Mouse (Mus musculus) stomach, embryonic 16.5 days (tissue): ENCODE data around the gene Ccr1l1. TPM values are rescaled to one million over a fixed set of nuclear protein-coding genes. Genes with fewer than 3 reads are reported as not detected.

ENCODE experiments used
- ATAC-seq: fragments of 200-750 bp; cut with Nextera tagmentation; 2 replicates; pipeline ENCODE4 v1.8.0; 2017; ENCODE audit warnings: moderate number of reproducible peaks, moderate TSS enrichment; ENCODE audit not compliant: insufficient read depth, low FRiP score
- H3K27ac ChIP-seq: fragments of 300-500 bp; sonication (generic); 2 replicates; pipeline ENCODE4 v1.5.1; 2014; ENCODE audit warnings: low read length
- H3K27me3 ChIP-seq: fragments of 300-500 bp; sonication (generic); 2 replicates; pipeline ENCODE4 v1.6.1; 2014; ENCODE audit warnings: low read length, control low read depth, mixed read lengths; ENCODE audit not compliant: control insufficient read depth, insufficient read depth
- H3K36me3 ChIP-seq: fragments of 300-500 bp; sonication (generic); 2 replicates; pipeline ENCODE4 v1.6.1; 2014; ENCODE audit warnings: low read length; ENCODE audit not compliant: control insufficient read depth, insufficient read depth
- H3K4me1 ChIP-seq: fragments of 300-500 bp; sonication (generic); 2 replicates; pipeline ENCODE4 v1.6.1; 2014; ENCODE audit warnings: low read length, control low read depth, mixed read lengths; ENCODE audit not compliant: control insufficient read depth, insufficient read depth
- H3K4me2 ChIP-seq: fragments of 300-500 bp; sonication (generic); 2 replicates; pipeline ENCODE4 v1.6.1; 2014; ENCODE audit warnings: low read depth, low read length, mixed read lengths
- H3K4me3 ChIP-seq: fragments of 300-500 bp; sonication (generic); replicated peaks from 2 replicates; pipeline ENCODE4 v1.5.1; 2014; ENCODE audit warnings: mild to moderate bottlenecking, low read length
- H3K9ac ChIP-seq: fragments of 300-500 bp; sonication (generic); 2 replicates; pipeline ENCODE4 v1.6.1; 2014; ENCODE audit warnings: low read length
- H3K9me3 ChIP-seq: fragments of 300-500 bp; sonication (generic); replicated peaks from 2 replicates; pipeline ENCODE4 v1.6.1; 2016; ENCODE audit warnings: low read length, control low read depth; ENCODE audit not compliant: control insufficient read depth
- WGBS: fragments of 180-500 bp; shearing (Covaris S2); extraction: QIAGEN DNeasy Blood & Tissue Kit; methylation state at CpG from one replicate; pipeline ENCODE4 v1.1.7; 2014; 5-methylcytosine and 5-hydroxymethylcytosine counted together
- polyA plus RNA-seq: library from polyadenylated mRNA; unstranded; fragments of >200 nt; fragmentation: Nextera tagmentation; extraction: Ambion mirVana; gene quantifications from 2 replicates; pipeline ENCODE4 v1.2.1, GENCODE M21; 2015

The Ccr1l1 gene
- polyA plus RNA-seq, 1 experiment from 2014 or later: not detected

DNA sequence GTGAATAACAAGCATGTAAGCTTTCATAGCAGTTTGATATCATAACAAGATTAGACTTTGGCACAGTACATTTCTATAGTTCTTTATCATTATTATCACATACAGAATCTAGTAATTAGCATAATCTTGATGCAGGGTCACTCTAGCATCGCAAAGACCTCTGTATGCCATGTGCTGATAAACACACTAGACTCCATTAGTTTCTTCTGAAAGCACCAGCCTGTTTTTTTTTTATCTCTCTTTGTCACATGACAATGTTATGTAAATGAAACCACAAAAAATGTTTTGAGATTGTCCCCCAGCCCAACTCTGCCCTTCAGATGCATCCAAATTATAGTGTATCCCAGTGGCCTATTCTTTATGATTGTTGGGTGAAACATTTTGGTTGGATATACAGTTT is 30.4 kb downstream of the Ccr1l1 start:
- WGBS: 70% methylated on average over 1 of the region's 1 CpGs
- H3K9me3 ChIP-seq: no peaks in the 10 kb centered on the region
- no peak overlapping the region for H3K27ac ChIP-seq
- no peak overlapping the region for H3K4me3 ChIP-seq
- H3K4me2 ChIP-seq: no peak overlapping the region
- no peak overlapping the region for H3K9ac ChIP-seq
- no peaks in the 10 kb centered on the region for H3K36me3 ChIP-seq
- no peaks in the 10 kb centered on the region for H3K4me1 ChIP-seq
- no peak for ATAC-seq
- H3K27me3 ChIP-seq: no peaks in the 10 kb centered on the region

DNA sequence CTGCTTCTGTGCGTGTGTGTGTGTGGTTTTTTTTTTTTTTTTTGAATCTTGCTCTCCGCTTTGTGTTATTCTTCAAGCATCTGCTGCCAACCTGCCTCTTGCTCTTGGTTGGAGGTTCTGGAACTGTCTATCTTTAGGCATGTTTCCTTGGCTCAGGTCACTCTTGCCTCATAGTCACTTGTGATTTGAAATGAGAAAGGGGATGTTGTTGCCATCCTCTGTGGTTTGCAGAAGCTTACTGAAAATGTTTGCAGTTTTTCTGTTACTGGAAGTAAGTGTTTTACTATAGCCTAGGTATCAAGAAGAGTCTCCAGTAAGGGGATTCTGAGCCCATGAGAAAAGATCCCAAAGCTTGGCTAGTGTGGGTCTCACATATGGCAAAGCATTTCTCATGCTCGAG is 36.2 kb downstream of the Ccr1l1 start:
- no peaks in the 10 kb centered on the region for H3K9me3 ChIP-seq
- no peak overlapping the region for H3K4me2 ChIP-seq
- H3K36me3 ChIP-seq: no peaks in the 10 kb centered on the region
- ATAC-seq: no peak
- no peaks in the 10 kb centered on the region for H3K27me3 ChIP-seq
- WGBS: 82% methylated on average over 3 of the region's 3 CpGs
- no peak overlapping the region for H3K4me3 ChIP-seq
- no peaks in the 10 kb centered on the region for H3K4me1 ChIP-seq
- no peak overlapping the region for H3K9ac ChIP-seq
- H3K27ac ChIP-seq: no peak overlapping the region

GRCm38 (mm10) chr9:123941316-123941715 is 36.9 kb downstream of the Ccr1l1 start:
- Histone ChIP-seq H3K4me3 (no peak overlapping the region), H3K4me1 (no peaks in the 10 kb centered on the region), H3K27me3 (no peaks in the 10 kb centered on the region), H3K4me2 (no peak overlapping the region), H3K9me3 (no peaks in the 10 kb centered on the region), H3K36me3 (no peaks in the 10 kb centered on the region), H3K9ac (no peak overlapping the region), H3K27ac (no peak overlapping the region)
- no peak for ATAC-seq
- 61% methylated on average over 2 of the region's 2 CpGs for WGBS

- Histone ChIP-seq H3K9me3 (no peaks in the 10 kb centered on the region), H3K4me3 (no peak overlapping the region), H3K9ac (no peak overlapping the region), H3K27me3 (no peaks in the 10 kb centered on the region), H3K4me2 (no peak overlapping the region), H3K36me3 (no peaks in the 10 kb centered on the region), H3K27ac (no peak overlapping the region), H3K4me1 (no peaks in the 10 kb centered on the region)
- no peak for ATAC-seq
Observed at GRCm38 (mm10) chr9:123940628-123941027, 37.6 kb downstream of the Ccr1l1 start.

- Histone ChIP-seq H3K36me3 (no peaks in the 10 kb centered on the region), H3K9ac (no peak overlapping the region), H3K9me3 (no peaks in the 10 kb centered on the region), H3K4me2 (no peak overlapping the region), H3K27ac (no peak overlapping the region), H3K4me1 (no peaks in the 10 kb centered on the region), H3K4me3 (no peak overlapping the region), H3K27me3 (no peaks in the 10 kb centered on the region)
- WGBS: 76% methylated on average over 1 of the region's 1 CpGs
- ATAC-seq: no peak
Observed at GRCm38 (mm10) chr9:123940168-123940567, 38.0 kb downstream of the Ccr1l1 start.

DNA sequence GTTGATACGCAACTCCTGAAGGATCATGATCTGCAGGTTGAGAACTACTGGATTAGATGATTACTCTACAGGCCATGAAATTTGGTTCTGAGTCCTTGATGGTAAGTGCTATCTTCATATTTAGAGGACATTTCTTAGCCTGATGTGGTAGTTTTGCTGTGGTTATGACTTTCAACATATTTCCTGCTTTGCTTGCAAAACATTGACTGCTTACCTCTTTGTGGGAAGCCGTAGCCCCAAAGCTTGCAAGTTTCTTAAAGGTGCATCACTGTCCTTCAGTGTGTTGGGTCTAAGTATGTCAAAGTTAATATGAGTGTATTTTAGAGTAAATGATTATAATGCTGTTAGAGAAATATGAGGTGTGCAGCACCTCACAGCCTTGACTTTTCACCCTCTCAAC is 40.2 kb downstream of the Ccr1l1 start:
- no peak overlapping the region for H3K4me3 ChIP-seq
- H3K9me3 ChIP-seq: no peaks in the 10 kb centered on the region
- no peak overlapping the region for H3K4me2 ChIP-seq
- H3K27ac ChIP-seq: no peak overlapping the region
- no peaks in the 10 kb centered on the region for H3K27me3 ChIP-seq
- H3K9ac ChIP-seq: no peak overlapping the region
- no peaks in the 10 kb centered on the region for H3K36me3 ChIP-seq
- no peak for ATAC-seq
- 83% methylated on average over 2 of the region's 2 CpGs for WGBS
- H3K4me1 ChIP-seq: no peaks in the 10 kb centered on the region

DNA sequence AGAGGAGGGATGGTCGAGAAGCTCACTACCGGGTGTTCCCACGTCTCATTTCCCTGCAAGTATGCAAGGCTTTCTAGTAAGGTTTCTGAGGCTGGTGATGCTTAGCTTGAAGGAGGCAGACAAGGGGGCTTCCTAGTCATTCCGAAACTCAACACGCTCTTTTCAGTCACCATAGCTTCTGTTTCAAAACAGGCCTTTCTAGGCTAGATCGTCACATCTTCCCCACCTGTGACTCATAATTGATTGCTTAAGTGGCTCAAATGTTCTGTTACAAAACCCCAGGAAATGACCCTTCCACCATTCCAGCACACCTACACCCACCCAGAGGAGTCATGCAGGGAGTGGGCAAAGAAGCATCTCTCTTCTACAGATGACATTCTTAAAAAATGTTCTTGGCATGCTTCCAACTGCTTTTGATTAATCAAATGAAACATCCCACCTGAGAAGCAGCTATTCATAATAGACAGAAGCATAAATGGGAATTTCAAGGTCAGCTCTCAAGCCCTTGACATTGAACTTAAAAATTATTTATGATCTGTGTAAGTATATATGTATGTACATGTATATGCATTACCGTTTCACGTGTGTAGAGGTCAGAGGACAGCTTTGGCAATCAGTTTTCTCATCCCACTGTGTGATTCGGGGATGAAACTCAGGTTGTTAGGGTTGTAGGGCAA is 41.5 kb downstream of the Ccr1l1 start:
- ATAC-seq: no peak
- 70% methylated on average over 9 of the region's 9 CpGs for WGBS

GRCm38 (mm10) chr9:123935776-123936175 is 42.4 kb downstream of the Ccr1l1 start:
- Histone ChIP-seq H3K4me3 (no peak overlapping the region), H3K9ac (no peak overlapping the region), H3K4me1 (no peaks in the 10 kb centered on the region), H3K9me3 (no peaks in the 10 kb centered on the region), H3K27ac (no peak overlapping the region), H3K36me3 (no peaks in the 10 kb centered on the region), H3K4me2 (no peak overlapping the region), H3K27me3 (no peaks in the 10 kb centered on the region)
- ATAC-seq: no peak
- 86% methylated on average over 5 of the region's 5 CpGs for WGBS

More for the DNA sequence above, 41.5 kb downstream of the Ccr1l1 start:
- H3K9me3 ChIP-seq: no peaks in the 10 kb centered on the region
- H3K9ac ChIP-seq: no peak overlapping the region
- H3K4me1 ChIP-seq: no peaks in the 10 kb centered on the region
- H3K4me3 ChIP-seq: no peak overlapping the region
- H3K27ac ChIP-seq: no peak overlapping the region
- H3K36me3 ChIP-seq: no peaks in the 10 kb centered on the region
- no peaks in the 10 kb centered on the region for H3K27me3 ChIP-seq
- no peak overlapping the region for H3K4me2 ChIP-seq

DNA sequence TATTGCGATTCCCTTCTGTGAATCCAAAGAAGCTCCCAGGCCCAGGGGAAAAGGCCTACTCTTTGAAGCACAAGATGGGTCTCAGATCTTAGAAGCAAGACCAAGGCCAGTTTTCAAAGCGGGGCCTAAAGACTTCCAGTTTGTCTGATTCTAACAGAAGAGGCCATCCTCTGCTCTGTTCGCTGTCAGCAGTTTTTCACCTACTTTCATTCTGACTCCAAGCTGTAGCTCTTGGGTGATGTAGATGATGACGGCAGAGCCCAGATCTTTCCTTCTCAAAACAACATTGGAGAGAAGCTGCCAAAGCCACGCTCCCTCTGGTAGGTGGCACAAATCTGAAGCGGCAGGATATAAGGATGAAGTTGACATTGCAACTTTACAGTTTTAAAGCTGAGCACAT is 42.9 kb downstream of the Ccr1l1 start:
- no peaks in the 10 kb centered on the region for H3K36me3 ChIP-seq
- no peaks in the 10 kb centered on the region for H3K4me1 ChIP-seq
- H3K27ac ChIP-seq: no peak overlapping the region
- ATAC-seq: no peak
- H3K9me3 ChIP-seq: no peaks in the 10 kb centered on the region
- H3K27me3 ChIP-seq: no peaks in the 10 kb centered on the region
- no peak overlapping the region for H3K9ac ChIP-seq
- no peak overlapping the region for H3K4me3 ChIP-seq
- WGBS: 93% methylated on average over 6 of the region's 6 CpGs
- H3K4me2 ChIP-seq: no peak overlapping the region
